Mouse (Mus musculus) lung, postnatal 0 days (tissue): Measurements from ENCODE around the gene Rhob. TPM values are rescaled to one million over a fixed set of nuclear protein-coding genes. Genes with fewer than 3 reads are reported as not detected.
A peak's percentile ranks its signal among the peaks of the same experiment; 100 is the strongest.

Experiments
- ATAC-seq: fragments of 200-750 bp; cut with Nextera tagmentation; 2 replicates; pipeline ENCODE4 v1.8.0; 2017; ENCODE audit warnings: moderate library complexity
- DNase-seq: peaks from one replicate; pipeline ENCODE4 v3.0.0-alpha.2; 2016; ENCODE audit warnings: low spot score
- H3K27ac ChIP-seq: fragments of 300-500 bp; sonication (generic); 2 replicates; pipeline ENCODE4 v1.5.1; 2014; ENCODE audit warnings: antibody characterized with exemption, mild to moderate bottlenecking, low read length, mixed read lengths
- H3K27me3 ChIP-seq: fragments of 300-500 bp; sonication (generic); replicated peaks from 2 replicates; pipeline ENCODE4 v1.6.1; 2014; ENCODE audit warnings: low read length, mixed read lengths; ENCODE audit not compliant: insufficient read depth
- H3K36me3 ChIP-seq: fragments of 300-500 bp; sonication (generic); 2 replicates; pipeline ENCODE4 v1.6.1; 2014; ENCODE audit warnings: low read length, mixed read lengths; ENCODE audit not compliant: insufficient read depth
- H3K4me1 ChIP-seq: fragments of 300-500 bp; sonication (generic); 2 replicates; pipeline ENCODE4 v1.6.1; 2014; ENCODE audit warnings: antibody characterized with exemption, low read depth, low read length, mixed read lengths; ENCODE audit not compliant: insufficient read depth
- H3K4me2 ChIP-seq: fragments of 300-500 bp; sonication (generic); replicated peaks from 2 replicates; pipeline ENCODE4 v1.6.1; 2014; ENCODE audit warnings: low read depth, mild to moderate bottlenecking, low read length, moderate library complexity, mixed read lengths
- H3K4me3 ChIP-seq: fragments of 300-500 bp; sonication (generic); 2 replicates; pipeline ENCODE4 v1.5.1; 2014; ENCODE audit warnings: low read depth, low read length
- H3K9ac ChIP-seq: fragments of 300-500 bp; sonication (generic); replicated peaks from 2 replicates; pipeline ENCODE4 v1.6.1; 2014; ENCODE audit warnings: low read depth, mild to moderate bottlenecking
- H3K9me3 ChIP-seq: fragments of 300-500 bp; sonication (generic); 2 replicates; pipeline ENCODE4 v1.6.1; 2016; ENCODE audit warnings: low read length, mixed read lengths
- CTCF ChIP-seq: IDR thresholded peaks from 2 replicates; pipeline ENCODE4 v1.5.1; 2016; ENCODE audit warnings: antibody characterized with exemption, mild to moderate bottlenecking
- EP300 ChIP-seq: IDR thresholded peaks from 2 replicates; pipeline ENCODE4 v1.6.1; 2016; ENCODE audit warnings: antibody characterized with exemption, mild to moderate bottlenecking, control low read depth
- WGBS: fragments of 180-500 bp; shearing (Covaris S2); extraction: QIAGEN DNeasy Blood & Tissue Kit; methylation state at CpG from one replicate; pipeline ENCODE4 v1.1.7; 2014; 5-methylcytosine and 5-hydroxymethylcytosine counted together
- polyA plus RNA-seq: library from polyadenylated mRNA; unstranded; fragments of >200 nt; fragmentation: Nextera tagmentation; extraction: Ambion mirVana; gene quantifications from 2 replicates; pipeline ENCODE4 v1.2.1, GENCODE M21; 2015

Gene Rhob
- polyA plus RNA-seq, 1 experiment from 2014 or later = 77.6 TPM

DNA sequence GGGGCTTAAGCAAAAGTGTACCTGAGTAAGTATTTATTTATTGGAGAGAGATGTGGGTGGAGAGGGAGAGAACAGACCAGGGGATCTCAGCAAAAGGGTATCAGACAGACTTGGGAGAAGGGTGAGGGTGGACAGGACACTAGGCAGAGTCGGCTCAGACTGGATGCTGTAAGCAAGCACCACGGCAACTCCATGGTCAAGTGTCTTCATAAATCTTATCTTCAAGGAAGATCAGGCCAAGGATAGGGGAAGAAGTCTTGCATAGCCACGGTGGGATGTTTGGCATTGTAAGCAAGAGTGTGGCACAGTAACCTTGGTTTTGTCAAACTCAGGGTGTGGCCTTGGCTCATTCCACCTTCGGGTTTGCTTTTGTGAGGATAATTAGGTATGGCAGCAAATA lies 27.8 kb downstream of the Rhob start:
- Histone ChIP-seq H3K4me3 (no peak overlapping the region), H3K9ac (no peak overlapping the region), H3K36me3 (no peaks in the 10 kb centered on the region), H3K27me3 (no peaks in the 10 kb centered on the region), H3K4me1 (peaks cover 15% of the 10 kb centered on the region; the same call in 1 of the 2 replicates), H3K9me3 (no peaks in the 10 kb centered on the region), H3K27ac (no peak overlapping the region; the same call in 1 of the 2 replicates), H3K4me2 (no peak overlapping the region)
- no peak for TF ChIP-seq CTCF
- no peak for TF ChIP-seq EP300
- 59% methylated on average over 4 of the region's 4 CpGs for WGBS
- DNase-seq (no peak), ATAC-seq (no peak)

GRCm38 (mm10) chr12:8470962-8471361 lies 28.8 kb downstream of the Rhob start:
- no peak for DNase-seq

DNA sequence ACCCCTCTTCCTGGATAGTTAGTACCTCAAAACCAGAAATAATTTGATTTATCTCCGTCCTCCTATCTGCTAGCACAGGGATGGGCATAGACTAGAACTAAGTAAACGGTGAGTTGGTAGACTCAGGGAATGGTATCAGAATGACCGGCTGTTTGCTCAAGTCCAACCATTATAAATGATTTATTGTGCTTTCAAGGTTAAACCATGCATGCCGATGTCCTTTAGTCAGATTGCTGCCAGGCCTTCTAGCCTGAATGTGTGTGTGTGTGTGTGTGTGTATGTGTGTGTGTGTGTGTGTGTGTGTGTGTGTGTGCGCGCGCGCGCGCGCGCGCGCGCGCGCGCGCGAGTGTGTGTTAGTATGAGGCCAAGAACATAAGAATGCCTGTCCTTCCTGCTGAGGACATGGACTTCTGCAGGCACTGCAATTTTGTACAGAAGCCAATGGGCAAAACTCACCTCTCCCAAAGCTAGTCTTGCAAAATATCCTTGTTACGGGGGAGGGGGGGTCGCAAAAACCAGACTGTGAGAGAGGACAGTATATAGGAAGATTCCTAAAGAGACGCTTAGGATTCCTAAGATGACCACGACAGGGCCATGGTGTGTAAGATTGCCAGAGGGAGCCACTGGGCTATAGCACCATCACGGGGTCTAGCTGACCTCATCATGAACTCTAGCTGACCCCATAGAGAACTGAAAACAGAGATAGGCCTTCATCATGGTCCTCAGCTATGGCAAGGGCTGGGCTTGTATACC lies 29.9 kb downstream of the Rhob start:
- no peak for TF ChIP-seq CTCF
- TF ChIP-seq EP300 = no peak
- ATAC-seq = no peak
- 80% methylated on average over 25 of the region's 25 CpGs for WGBS
- Histone ChIP-seq H3K4me2 (no peak overlapping the region), H3K4me1 (peaks cover 7% of the 10 kb centered on the region; the same call in 1 of the 2 replicates), H3K9me3 (no peaks in the 10 kb centered on the region), H3K36me3 (no peaks in the 10 kb centered on the region), H3K4me3 (no peak overlapping the region), H3K27ac (no peak overlapping the region), H3K27me3 (no peaks in the 10 kb centered on the region), H3K9ac (no peak overlapping the region)
- no peak for DNase-seq

More at GRCm38 (mm10) chr12:8470962-8471361, 28.8 kb downstream of the Rhob start:
- TF ChIP-seq EP300 (no peak), CTCF (no peak)
- no peak overlapping the region for H3K4me2 ChIP-seq
- WGBS = 90% methylated on average over 2 of the region's 2 CpGs
- H3K27ac ChIP-seq = no peak overlapping the region
- no peaks in the 10 kb centered on the region for H3K36me3 ChIP-seq
- no peaks in the 10 kb centered on the region for H3K9me3 ChIP-seq
- H3K4me1 ChIP-seq = peaks cover 15% of the 10 kb centered on the region; the same call in 1 of the 2 replicates
- H3K27me3 ChIP-seq = no peaks in the 10 kb centered on the region
- no peak overlapping the region for H3K9ac ChIP-seq
- no peak for ATAC-seq
- H3K4me3 ChIP-seq = no peak overlapping the region

DNA sequence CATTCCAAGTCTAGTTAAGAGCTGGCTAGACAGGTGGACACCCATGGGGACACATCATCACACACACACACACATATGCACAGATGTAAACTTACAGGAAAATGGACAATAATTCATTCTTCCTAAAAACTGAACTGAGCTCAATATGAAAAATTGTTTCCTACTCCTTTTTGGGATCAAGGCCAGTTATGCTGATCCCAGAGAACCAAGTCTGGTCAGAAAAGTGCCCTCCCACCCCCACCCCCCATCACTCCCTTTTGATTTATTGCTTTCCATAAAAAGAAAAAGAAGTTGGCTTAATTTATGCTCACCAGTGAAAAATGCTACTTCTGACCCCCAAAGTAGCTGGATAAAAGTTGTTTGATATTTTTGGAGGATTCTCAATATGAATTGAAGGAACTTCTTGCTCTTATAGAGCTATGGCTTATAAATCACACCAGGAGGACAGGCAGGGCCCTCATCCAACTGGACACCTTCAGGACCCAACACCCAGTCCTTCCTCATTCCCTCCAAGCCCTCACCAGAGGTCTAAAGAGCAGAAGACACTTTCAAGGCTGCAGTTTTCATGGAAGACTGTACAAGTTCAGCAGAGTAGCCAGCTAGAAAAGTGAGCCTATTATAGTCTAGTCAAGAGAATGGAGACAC lies 31.5 kb downstream of the Rhob start:
- H3K27ac ChIP-seq = no peak overlapping the region
- no peaks in the 10 kb centered on the region for H3K27me3 ChIP-seq
- no peak for ATAC-seq

DNA sequence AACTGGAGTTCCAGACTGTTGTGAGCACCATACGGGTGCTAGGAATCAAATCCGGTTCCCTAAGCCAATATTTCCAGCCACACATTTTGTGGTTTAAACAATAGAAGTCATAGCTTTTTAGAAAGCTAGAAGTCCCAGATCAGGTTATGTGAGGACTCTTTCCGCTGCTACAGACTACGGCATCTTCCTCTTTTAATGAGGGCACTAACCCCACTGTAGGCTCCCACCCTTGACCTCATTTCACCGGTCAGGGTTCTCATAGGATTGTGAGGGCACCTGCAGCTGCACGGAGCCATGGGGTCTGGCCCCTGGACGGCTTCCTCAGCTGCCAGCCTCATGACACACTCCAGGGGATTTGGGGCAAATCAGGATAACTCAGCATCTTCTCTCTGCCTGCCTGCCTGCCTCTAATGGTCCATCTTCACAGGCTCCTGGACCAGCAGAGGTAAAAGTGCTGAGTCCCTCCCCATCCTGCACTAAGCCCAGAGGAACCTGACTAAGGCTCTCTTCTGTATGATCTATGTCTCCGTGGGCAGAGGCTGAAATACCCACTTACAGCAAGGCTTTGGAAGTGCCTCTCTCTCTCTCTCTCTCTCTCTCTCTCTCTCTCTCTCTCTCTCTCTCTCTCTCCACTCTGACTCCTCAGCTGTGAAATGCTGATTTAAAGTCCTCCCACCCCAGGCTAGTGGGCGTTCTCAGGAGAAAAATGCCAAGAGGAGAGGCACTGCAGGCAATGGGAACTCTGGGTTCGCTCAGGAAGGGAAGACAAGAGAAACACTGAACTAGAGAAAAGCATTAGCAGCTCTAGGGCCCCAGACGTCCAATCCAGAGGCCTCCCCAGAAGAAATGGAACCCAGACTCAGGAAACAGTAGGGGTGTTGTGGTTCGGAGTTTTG lies 32.5 kb downstream of the Rhob start:
- Histone ChIP-seq H3K4me3 (no peak overlapping the region), H3K9ac (no peak overlapping the region), H3K4me2 (no peak overlapping the region), H3K9me3 (no peaks in the 10 kb centered on the region), H3K4me1 (peaks cover 4% of the 10 kb centered on the region; the same call in 1 of the 2 replicates), H3K36me3 (no peaks in the 10 kb centered on the region), H3K27me3 (no peaks in the 10 kb centered on the region), H3K27ac (no peak overlapping the region)
- 66% methylated on average over 12 of the region's 12 CpGs for WGBS
- DNase-seq (no peak), ATAC-seq (no peak)
- no peak for TF ChIP-seq CTCF
- no peak for TF ChIP-seq EP300

More for the DNA sequence above, 31.5 kb downstream of the Rhob start:
- no peak for TF ChIP-seq EP300
- no peak for TF ChIP-seq CTCF
- H3K36me3 ChIP-seq = no peaks in the 10 kb centered on the region
- DNase-seq = no peak
- H3K9me3 ChIP-seq = no peaks in the 10 kb centered on the region
- peaks cover 4% of the 10 kb centered on the region; the same call in 1 of the 2 replicates for H3K4me1 ChIP-seq
- H3K4me2 ChIP-seq = no peak overlapping the region
- no peak overlapping the region for H3K9ac ChIP-seq
- no peak overlapping the region for H3K4me3 ChIP-seq

GRCm38 (mm10) chr12:8465680-8466079 lies 34.1 kb downstream of the Rhob start:
- Histone ChIP-seq H3K36me3 (no peaks in the 10 kb centered on the region), H3K27ac (no peak overlapping the region), H3K27me3 (no peaks in the 10 kb centered on the region), H3K4me3 (no peak overlapping the region), H3K4me1 (peaks cover 4% of the 10 kb centered on the region; the same call in 1 of the 2 replicates), H3K9ac (no peak overlapping the region), H3K4me2 (no peak overlapping the region), H3K9me3 (no peaks in the 10 kb centered on the region)
- DNase-seq (peak; percentile 77), ATAC-seq (peak; percentile 82)
- 0 out of 2 replicates have a peak, but pooled peaks have one; percentile 21 for TF ChIP-seq EP300
- no peak for TF ChIP-seq CTCF
- WGBS = 47% methylated on average over 3 of the region's 3 CpGs
